Mouse (Mus musculus): ENCODE measurements at regions not wholly inside any gene's neighbourhood (a gene's known extent, or its start where the extent isn't known, plus 50 kb on each side); places are given as distances from the start of the nearest gene placed in this dataset.
"Not testable (repeated sequence)": the region's sequence is repeated elsewhere in the genome, so short reads cannot be mapped to it uniquely, and the experiment has no call there.

GRCm38 (mm10) chr7:73031407-73031806 lies 343.9 kb upstream of the Rgma start:
- no peak for DNase-seq (ENCODE audit: low spot score)

- DNase-seq (ENCODE audit: low spot score): no peak
These were observed 342.9 kb upstream of the Rgma start for GRCm38 (mm10) chr7:73032316-73032980.

DNA sequence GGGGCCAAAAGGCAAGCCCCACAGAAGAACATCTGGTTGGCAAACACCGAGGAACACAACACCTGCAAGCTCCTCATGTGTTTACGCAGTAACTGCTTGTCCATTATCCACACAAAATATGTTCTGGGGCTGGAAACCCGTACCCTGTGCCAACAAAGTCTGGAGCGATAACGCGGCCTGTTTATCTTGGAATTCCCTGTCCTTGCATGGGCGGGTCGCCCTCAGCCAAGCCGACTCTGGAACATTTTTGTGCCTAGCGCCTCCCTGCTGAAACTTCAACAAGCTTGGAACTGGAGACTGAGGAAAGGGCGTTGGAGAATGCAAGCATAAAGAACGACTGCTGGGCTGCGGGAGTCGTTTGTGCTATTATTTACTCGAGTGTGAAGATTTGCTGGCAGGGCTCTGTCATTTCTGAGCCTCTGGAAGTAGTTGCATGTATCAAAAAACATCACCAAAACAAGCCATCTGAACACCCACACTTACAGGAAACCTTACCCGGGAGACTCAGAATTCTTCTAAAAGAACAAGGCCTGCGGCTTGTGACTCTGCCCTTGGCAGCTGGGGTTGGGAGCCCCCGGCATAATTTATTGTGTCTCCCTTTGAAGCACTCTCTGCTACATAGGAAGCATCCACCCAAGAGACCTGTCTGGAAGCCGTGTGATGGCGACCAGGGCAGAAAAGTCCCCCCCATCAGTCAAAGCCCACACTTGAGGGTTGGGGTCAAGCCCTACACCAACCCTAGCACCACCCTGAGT lies 338.3 kb upstream of the Rgma start:
- no peak for DNase-seq (ENCODE audit: low spot score)

DNA sequence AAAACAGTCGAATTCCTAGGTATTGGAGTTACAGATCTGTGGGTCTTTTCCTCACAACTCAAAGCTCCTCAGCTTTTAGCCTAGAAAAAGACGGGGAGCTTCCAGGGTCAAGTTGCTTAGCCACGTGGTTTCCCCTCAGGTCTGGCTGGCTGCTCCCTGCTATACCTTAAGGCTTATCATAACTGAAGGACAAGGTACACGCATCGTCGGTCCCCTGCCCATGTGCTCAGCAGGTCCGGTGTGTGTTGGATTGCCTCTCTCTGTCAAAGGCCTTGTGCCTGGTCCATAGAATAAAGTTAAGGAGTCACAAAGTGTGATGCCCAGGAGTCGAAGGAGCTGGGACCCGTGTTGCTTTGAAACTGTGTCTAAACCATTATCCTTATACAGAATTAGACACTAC lies 337.7 kb upstream of the Rgma start:
- DNase-seq (ENCODE audit: low spot score): no peak

DNA sequence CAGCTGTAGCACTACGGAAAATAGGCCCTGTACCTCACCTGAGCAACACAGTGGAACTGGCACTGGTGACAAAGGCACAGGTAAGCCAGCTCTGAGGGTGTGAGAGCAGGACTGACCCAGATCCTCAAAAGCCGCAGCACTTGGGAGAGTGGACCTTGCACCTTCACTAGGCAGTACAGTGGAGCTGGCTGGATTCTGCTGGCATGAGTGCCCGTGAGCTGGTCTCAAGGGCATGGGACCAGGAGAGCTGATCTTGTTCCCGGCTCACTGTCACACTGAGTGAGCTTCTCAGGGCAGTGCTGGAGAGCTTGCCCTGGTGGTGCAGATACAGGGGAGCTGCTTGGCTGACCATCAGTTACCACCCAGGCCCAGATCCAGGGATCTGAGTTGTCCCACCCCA lies 335.4 kb upstream of the Rgma start:
- no peak for DNase-seq (ENCODE audit: low spot score)

- no peak for DNase-seq (ENCODE audit: low spot score)
These were observed 331.0 kb upstream of the Rgma start for GRCm38 (mm10) chr7:73044316-73044715.

DNA sequence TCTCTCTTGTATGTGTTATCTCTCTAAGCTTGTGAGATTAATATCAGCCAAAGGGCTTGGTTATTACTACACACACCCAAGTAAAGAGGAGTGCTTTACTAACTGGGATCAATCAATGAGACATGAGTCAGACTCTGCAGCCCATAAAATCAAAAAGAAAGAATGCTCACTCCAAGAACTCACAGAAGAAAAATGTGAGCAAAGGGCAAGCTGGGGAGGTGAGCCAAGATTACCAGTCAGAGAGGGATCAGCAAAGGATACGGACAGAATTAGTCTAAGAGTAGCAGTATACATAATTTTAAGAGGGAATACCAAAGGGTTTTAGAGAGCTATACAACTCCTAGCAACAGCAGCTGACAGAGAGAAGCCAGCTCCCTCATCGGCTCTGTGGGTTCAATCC lies 319.4 kb upstream of the Rgma start:
- DNase-seq (ENCODE audit: low spot score): no peak

DNA sequence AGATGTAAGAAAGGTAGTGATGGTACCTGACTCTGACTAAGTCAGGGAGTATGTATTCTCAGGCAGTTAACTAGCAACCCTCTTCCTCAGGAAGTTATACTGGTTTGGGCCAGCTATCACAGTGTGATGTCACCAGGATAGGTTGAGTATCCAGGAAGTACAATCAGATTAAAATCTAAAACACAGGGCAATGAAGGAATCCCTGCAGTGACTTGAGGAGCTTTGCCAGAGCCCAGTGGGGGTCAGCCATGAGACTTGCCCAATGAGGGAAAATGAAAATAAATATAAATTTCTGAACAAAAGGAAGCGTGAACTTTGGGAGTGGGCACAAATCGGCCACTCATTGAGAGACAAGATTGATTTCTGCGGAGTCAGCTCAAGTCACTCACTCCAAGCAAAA lies 311.8 kb upstream of the Rgma start:
- DNase-seq (ENCODE audit: low spot score): no peak

DNA sequence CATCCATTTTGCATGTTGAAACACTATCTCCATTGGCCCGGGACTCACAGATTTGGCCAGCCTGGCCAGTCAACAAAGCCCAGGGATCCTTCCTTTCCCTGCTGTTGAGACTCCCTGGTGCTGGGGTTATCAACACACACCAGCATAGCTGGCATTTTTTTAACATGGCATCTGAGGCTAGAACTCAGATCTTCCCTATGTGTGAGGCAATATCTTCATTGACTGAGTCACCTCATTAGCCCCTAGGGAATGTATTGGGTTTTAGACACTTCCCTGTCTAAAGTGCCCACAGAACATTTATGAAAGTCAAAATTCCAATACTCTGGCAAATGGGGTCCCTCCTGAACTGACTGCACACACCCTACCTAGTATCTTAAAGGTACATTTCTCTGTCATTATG lies 306.8 kb upstream of the Rgma start:
- DNase-seq (ENCODE audit: low spot score): no peak

GRCm38 (mm10) chr7:73069352-73069751 lies 306.0 kb upstream of the Rgma start:
- DNase-seq (ENCODE audit: low spot score): no peak

DNA sequence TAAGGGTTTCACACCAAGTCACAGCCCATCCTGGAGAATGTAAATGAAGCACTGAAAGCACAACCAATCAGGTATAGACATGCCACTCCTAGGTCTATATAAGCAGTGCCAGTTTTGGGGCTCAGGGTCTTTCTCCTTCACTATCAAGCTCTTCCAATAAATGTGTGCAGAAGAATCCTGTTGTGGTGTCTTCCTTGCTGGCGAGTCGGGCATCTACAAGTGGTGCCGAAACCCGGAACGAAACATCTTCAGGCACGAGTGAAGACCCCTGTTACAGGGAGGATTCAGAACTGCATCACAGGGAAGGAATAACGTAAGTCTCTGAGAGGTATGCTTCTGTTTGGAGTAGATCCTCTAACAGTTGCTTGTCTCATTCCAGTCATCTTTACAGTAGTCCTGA lies 299.9 kb upstream of the Rgma start:
- DNase-seq (ENCODE audit: low spot score): not testable (repeated sequence)

DNA sequence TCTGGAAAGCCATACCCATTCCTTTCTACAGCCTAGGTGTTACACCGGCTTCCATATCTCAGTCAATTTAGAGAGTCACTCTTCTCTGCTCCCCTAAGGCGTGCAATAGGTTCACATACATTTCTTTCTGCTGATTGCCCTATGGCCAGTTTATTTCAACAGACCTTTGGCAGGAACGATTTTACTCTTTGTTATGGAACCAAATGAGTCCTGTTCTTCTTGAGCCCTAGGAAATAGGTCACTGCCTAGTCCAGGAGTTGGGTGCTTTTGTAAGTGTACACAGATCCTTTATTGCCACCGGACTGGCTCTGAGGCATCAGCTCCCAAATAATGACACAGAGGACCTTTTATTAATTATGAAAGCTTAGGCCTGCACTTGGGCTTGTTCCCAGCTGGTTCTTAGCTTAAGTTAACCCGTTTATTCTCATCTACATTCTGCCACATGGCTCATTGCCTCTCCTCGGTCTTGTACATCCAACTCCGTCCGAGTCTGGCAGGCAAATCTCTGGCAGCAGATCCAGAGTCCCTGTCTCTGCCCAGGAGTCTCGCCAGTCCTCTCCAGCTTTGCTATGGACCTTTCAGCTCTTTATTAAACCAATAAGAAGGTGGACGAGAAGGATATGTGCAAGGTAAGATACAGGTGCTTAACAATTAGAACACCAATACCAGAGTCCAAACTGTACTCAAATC lies 287.7 kb upstream of the Rgma start:
- DNase-seq (ENCODE audit: low spot score): no peak

- no peak for DNase-seq (ENCODE audit: low spot score)
These were observed 287.0 kb upstream of the Rgma start for GRCm38 (mm10) chr7:73088321-73088720.

DNA sequence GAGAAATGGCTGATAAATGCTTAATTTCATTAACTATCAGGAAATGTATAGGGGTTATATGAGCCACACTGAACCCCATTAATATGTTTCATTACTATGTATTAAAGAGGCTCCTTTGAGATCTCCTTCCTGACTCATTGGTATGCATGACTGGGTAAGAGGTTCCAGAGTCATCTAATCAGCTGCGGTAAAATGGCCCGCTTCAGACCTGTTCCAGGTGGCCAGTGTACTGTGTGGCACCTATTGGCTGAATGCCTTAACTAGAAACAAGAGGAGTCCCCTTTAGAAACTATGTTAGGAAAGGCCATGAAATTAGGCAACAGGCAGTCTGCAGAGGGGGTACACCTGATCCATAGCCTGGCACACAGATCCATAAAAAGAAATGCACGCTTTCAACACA lies 283.6 kb upstream of the Rgma start:
- no peak for DNase-seq (ENCODE audit: low spot score)

DNA sequence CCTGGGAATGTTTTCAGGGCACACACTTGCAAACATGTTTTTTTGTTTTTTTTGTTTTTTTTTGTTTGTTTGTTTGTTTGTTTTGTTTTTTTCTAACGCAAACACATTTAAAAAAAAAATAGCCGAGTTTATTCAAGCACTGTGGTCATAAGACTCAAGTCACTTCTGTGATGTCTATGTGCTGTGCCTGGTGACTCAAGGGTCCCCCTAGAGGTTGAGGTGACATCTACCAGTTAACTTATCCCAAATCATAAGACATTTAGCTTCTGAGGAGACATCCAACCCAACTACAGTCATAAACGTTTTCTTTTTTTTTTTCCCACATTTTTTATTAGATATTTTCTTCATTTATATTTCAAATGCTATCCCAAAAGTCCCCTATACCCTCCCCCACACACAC lies 281.2 kb upstream of the Rgma start:
- DNase-seq (ENCODE audit: low spot score): no peak

DNA sequence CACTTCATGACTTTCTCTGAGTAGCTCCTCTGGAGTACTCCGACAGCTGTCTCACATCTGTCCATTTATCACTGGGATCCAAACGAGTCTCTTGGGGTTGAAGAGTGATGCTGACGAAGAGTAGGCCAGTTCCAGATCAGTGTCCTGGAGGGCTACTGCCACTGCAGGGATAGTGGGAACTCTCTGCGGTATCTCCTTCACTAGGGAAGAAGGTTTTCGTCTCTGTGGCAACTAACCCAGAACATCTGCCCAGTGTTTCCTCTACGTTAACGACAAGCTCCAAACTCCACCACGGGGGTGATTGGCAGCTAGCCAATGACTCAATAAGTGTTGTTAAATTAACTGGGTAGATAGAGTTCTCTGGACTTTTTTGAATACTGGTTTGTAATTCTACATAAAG lies 256.4 kb upstream of the Rgma start:
- no peak for DNase-seq (ENCODE audit: low spot score)

- DNase-seq (ENCODE audit: low spot score): no peak
These were observed 255.0 kb upstream of the Rgma start for GRCm38 (mm10) chr7:73120276-73120675.

DNA sequence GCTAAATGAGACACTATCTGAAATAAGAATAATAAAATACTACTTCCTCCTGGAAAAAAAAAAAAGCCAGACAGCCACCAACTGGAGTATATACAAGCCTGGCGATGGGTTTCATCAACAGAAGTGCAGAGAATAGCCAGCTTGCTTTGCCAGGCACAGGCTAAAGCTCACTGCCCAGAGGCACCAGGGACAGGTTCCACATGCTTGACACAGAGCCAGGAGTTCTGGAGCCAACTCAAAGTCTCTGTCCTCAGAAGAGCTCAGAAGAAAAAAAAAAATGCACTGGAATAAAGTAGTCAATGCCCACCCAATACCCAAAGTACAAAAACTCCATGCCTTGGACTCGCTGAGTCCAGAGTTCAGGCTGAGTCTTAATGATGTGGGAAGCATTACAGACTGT lies 250.3 kb upstream of the Rgma start:
- DNase-seq (ENCODE audit: low spot score): no peak

GRCm38 (mm10) chr7:73125864-73126263 lies 249.4 kb upstream of the Rgma start:
- no peak for DNase-seq (ENCODE audit: low spot score)

DNA sequence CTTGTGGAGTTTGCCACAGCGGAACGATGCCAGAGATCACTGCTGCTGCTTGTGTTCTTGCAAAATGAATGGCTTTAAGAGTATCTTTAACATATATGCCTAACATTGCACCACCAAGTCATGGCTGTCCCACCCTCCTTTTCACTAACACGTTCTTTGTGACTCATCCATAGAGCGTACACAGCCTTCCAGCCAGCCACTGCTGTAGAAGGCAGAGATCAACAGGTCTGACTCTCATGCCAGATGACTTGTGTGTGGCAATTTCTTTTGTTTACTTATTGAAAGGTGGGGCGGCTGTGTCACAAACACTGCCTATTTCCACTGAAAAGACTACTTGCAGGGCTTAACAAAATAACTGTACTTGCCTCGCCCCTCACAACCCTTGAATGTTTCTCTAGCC lies 239.5 kb upstream of the Rgma start:
- DNase-seq (ENCODE audit: low spot score): no peak

DNA sequence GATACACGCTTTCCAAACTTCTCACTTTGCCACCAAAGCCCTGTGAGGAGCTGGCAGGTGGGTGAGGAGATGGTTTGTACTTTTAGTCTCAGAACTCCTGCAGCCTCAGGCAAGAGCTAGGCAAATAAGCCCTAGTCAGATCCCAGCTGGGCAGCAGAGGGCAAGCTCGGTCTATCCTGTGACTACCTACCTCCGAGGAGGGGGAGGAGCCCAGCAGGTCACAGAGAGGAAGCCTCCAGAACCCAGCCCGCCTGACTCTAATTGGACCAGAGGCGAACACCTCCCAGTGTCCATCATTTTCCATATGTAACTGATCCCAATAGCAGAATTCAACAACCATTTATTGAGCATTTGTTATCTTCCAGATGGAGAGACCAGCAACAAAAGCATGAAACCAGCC lies 237.0 kb upstream of the Rgma start:
- DNase-seq (ENCODE audit: low spot score): no peak

DNA sequence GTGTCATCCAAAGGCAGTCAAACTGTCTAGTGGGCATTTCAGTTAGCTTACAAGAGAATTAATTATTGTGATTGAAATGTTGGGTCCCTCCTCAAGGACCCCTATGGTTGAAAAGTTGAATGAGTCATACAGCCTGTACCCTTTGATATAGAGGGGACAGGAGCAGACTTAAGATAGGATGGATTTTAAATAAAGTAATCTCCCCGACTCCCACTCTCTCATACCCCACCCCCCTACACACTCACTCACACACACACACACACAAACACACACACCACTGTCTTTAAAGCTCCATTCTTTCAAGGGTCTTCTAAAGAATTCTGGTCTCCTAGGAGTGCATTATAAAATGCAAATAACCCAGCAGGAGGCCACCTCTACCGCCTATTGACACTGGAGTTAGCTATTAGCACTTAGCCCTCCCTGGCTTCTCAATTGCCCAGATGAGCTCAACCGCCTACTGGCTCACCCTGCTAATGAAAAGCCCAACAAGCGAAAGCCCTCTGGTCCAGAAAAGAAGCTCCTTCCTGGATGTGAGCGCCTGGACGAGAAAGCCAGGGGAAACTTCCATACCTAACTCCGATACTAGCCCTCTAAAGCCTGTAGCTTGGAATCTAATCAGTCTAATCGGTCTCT lies 236.3 kb upstream of the Rgma start:
- DNase-seq (ENCODE audit: low spot score): no peak

GRCm38 (mm10) chr7:73139901-73140300 lies 235.4 kb upstream of the Rgma start:
- no peak for DNase-seq (ENCODE audit: low spot score)

Data from c-Kit-positive CD71-positive TER-119-positive erythroid progenitor cells, embryonic 14.5 days (primary cell).